Mouse (Mus musculus) liver, embryonic 11.5 days (tissue): ENCODE measurements around the gene Fam69a. TPM values are rescaled to one million over a fixed set of nuclear protein-coding genes. Genes with fewer than 3 reads are reported as not detected.
"Not testable (repeated sequence)": the region's sequence is repeated elsewhere in the genome, so short reads cannot be mapped to it uniquely, and the experiment has no call there.

Experiments used
- ATAC-seq: fragments of 200-750 bp; cut with Nextera tagmentation; replicated peaks from 2 replicates; pipeline ENCODE4 v1.8.0; 2017; ENCODE audit warnings: moderate number of reproducible peaks, mild to moderate bottlenecking, moderate TSS enrichment, moderate library complexity; ENCODE audit not compliant: low FRiP score
- DNase-seq: peaks from one replicate; pipeline ENCODE4 v3.0.0-alpha.2; 2017; ENCODE audit warnings: low spot score
- H3K27ac ChIP-seq: fragments of 300-500 bp; sonication (generic); 2 replicates; pipeline ENCODE4 v1.5.1; 2014; ENCODE audit warnings: mild to moderate bottlenecking, low read depth, low read length, control low read depth
- H3K27me3 ChIP-seq: fragments of 300-500 bp; sonication (generic); replicated peaks from 2 replicates; pipeline ENCODE4 v1.6.1; 2014; ENCODE audit warnings: low read length, mixed read lengths; ENCODE audit not compliant: control insufficient read depth, insufficient read depth
- H3K36me3 ChIP-seq: fragments of 300-500 bp; sonication (generic); 2 replicates; pipeline ENCODE4 v1.6.1; 2014; ENCODE audit warnings: mild to moderate bottlenecking, low read length, moderate library complexity, mixed read lengths; ENCODE audit not compliant: control insufficient read depth, insufficient read depth
- H3K4me1 ChIP-seq: fragments of 300-500 bp; sonication (generic); replicated peaks from 2 replicates; pipeline ENCODE4 v1.6.1; 2014; ENCODE audit warnings: low read length, mixed read lengths; ENCODE audit not compliant: control insufficient read depth, insufficient read depth
- H3K4me2 ChIP-seq: fragments of 300-500 bp; sonication (generic); 2 replicates; pipeline ENCODE4 v1.6.1; 2014; ENCODE audit warnings: mild to moderate bottlenecking, control low read depth, moderate library complexity
- H3K4me3 ChIP-seq: fragments of 300-500 bp; sonication (generic); 2 replicates; pipeline ENCODE4 v1.5.1; 2014; ENCODE audit warnings: low read depth, low read length, control low read depth
- H3K9ac ChIP-seq: fragments of 300-500 bp; sonication (generic); 2 replicates; pipeline ENCODE4 v1.6.1; 2014; ENCODE audit warnings: low read depth, low read length, control low read depth
- H3K9me3 ChIP-seq: fragments of 300-500 bp; sonication (generic); 2 replicates; pipeline ENCODE4 v1.6.1; 2016; ENCODE audit warnings: low read length, inconsistent platforms, mixed read lengths; ENCODE audit not compliant: control insufficient read depth
- WGBS: fragments of 180-500 bp; shearing (Covaris S2); extraction: QIAGEN DNeasy Blood & Tissue Kit; methylation state at CpG from one replicate; pipeline ENCODE4 v1.1.7; 2014; 5-methylcytosine and 5-hydroxymethylcytosine counted together
- polyA plus RNA-seq: library from polyadenylated mRNA; unstranded; fragments of >200 nt; fragmentation: Nextera tagmentation; extraction: Ambion mirVana; gene quantifications from 2 replicates; pipeline ENCODE4 v1.2.1, GENCODE M21; 2014

The Fam69a gene
- 19.5 and 20.6 TPM in 2 replicates for polyA plus RNA-seq

DNA sequence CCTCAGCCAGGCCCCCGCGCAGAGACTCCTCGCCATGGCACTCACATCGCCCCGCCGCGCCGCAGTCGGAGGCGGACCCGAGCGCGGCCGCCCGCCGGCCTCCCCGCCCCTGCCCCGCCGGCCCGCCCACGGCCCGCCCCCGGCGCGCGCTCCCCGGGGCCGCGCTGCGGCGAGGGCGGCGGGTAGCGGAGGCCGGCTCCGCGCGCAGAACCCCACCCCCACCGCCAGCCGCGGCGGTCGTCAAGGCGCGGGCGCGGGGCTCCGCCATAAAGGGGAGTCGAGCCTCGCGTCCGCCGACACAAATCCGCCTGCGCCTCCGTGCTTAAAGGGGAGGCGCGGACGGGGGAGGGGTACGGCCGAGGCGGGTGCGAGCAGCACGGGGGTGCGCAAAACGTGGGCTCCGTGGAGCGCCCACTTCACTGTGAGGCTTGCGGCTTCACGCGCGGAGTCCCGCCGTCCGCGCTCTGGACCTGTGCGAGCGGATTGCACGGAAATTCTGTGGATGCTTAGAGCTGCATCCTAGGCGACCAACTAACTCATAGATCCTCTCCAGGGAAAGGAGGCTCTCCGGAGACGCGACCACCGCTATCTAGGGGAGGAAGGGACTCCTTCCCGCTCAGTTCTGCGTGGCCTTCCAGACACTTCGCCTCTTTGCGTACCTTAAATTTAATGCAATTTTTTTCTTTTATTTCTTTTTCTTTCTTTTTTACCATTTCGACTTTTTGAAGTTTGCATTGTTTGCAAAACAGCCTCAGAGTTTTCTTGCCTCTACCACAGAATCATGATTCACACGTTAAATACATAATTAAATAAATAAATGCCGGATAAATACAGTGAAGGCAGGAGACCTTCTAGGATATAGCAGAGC is at the start of gene Fam69a:
Gene Fam69a (minus strand): TSS at position 119 of the 868 bp plus-strand sequence.
- ATAC-seq = peak; percentile 91
- under 1% methylated on average over 70 of the region's 91 CpGs for WGBS

DNA sequence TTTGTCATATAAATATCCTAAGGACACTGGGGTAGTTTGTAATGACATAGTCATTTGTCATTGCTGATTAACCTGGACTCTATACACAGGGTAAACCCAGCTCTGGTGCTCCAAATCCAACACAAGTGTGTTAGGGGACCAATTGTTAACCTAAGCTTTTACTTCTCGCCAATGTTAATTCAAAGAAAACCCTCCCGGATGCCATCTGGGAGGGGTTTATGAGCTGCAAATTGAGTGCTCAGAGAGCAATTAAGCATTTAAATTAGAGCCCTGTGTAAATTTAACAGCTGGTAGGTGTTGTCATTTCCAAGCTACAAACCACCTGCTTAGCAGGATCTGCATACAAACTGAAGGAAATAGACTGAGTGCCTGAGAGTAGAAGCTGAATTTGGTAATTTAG is 48.6 kb upstream of the Fam69a start:
- no peak overlapping the region for H3K9ac ChIP-seq
- no peaks in the 10 kb centered on the region for H3K9me3 ChIP-seq
- 25% methylated on average over 2 of the region's 2 CpGs for WGBS
- H3K27ac ChIP-seq = no peak overlapping the region
- ATAC-seq = no peak
- no peak for DNase-seq
- H3K4me1 ChIP-seq = no peaks in the 10 kb centered on the region
- H3K27me3 ChIP-seq = no peaks in the 10 kb centered on the region
- no peak overlapping the region for H3K4me3 ChIP-seq
- no peak overlapping the region for H3K4me2 ChIP-seq
- no peaks in the 10 kb centered on the region for H3K36me3 ChIP-seq

More for the DNA sequence above, at the start of gene Fam69a:
- DNase-seq = peak; percentile 88
- peak within 1 kb of the TSS; percentile 90 for H3K27ac ChIP-seq
- H3K27me3 ChIP-seq = no peaks in the 10 kb centered on the region
- no peaks in the 10 kb centered on the region for H3K9me3 ChIP-seq
- peaks cover 16% of the 10 kb centered on the region for H3K4me1 ChIP-seq
- H3K4me2 ChIP-seq = peak within 1 kb of the TSS; percentile 79
- no peaks in the 10 kb centered on the region for H3K36me3 ChIP-seq
- H3K9ac ChIP-seq = peak within 1 kb of the TSS; percentile 88
- H3K4me3 ChIP-seq = peak within 1 kb of the TSS; percentile 85

DNA sequence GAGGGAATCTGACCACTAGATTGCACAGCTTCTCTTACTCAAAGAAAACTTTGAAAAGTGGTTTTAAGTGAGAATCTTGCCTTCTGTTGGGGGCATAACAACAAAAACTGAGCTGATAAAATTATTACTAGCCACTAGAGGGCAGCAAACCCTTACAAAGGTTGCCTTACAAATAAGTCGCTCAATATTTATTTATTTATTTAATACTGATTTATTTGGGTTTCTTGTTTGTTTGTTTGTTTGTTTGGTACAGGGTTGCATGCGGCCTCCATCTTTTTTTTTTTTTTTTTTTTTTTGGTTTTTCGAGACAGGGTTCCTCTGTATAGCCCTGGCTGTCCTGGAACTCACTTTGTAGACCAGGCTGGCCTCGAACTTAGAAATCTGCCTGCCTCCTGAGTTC is 47.3 kb upstream of the Fam69a start:
- Histone ChIP-seq H3K4me3 (no peak overlapping the region), H3K36me3 (no peaks in the 10 kb centered on the region), H3K9ac (no peak overlapping the region), H3K4me2 (no peak overlapping the region), H3K27me3 (no peaks in the 10 kb centered on the region), H3K9me3 (no peaks in the 10 kb centered on the region), H3K27ac (no peak overlapping the region), H3K4me1 (peaks cover 2% of the 10 kb centered on the region)
- ATAC-seq (no peak), DNase-seq (no peak)
- WGBS = 24% methylated on average over 4 of the region's 4 CpGs

DNA sequence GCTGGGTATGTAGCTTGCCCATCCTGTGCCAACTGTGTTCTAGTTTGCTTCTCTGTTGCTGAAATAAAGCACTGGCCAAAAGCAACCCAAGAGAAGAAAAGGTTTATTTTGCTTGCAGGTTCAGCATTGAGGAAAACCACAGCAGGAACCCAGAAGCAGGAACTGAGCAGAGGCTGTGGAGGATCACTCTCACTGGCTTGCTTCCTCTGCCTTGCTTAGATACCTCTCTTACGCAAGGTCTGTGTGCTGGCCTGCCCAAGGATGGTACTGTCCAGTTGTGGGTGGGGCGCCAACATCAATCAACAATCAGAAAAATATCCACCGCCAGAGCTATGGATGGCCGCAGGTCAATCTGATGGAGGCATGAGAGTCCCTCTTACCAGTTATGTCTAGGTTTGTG is 44.4 kb upstream of the Fam69a start:
- H3K4me1 ChIP-seq = peaks cover 2% of the 10 kb centered on the region
- no peaks in the 10 kb centered on the region for H3K27me3 ChIP-seq
- DNase-seq (no peak), ATAC-seq (no peak)
- H3K9me3 ChIP-seq = no peaks in the 10 kb centered on the region
- no peak overlapping the region for H3K9ac ChIP-seq
- H3K36me3 ChIP-seq = no peaks in the 10 kb centered on the region
- no peak overlapping the region for H3K4me3 ChIP-seq
- no peak overlapping the region for H3K27ac ChIP-seq
- WGBS = 74% methylated on average over 4 of the region's 4 CpGs
- no peak overlapping the region for H3K4me2 ChIP-seq

DNA sequence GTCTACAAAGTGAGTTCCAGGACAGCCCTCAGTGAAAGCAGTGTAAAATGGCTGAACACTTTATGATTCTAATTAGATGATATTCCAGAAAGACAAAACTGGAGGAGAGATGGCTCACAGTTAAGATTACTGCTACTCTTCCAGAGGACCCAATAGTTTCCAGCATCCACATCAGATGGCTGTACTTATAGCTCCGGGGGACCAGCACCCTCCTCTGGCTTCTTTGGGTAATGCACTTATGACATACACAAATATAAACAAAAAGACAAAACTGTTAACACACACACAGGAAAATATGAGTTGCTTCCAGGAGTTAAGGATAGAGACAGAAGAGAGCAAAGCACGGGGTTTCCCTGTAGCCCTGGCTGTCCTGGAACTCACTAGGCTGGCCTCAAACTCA is 43.1 kb upstream of the Fam69a start:
- 72% methylated on average over 2 of the region's 2 CpGs for WGBS
- ATAC-seq = no peak
- Histone ChIP-seq H3K9me3 (no peaks in the 10 kb centered on the region), H3K4me3 (no peak overlapping the region), H3K27me3 (no peaks in the 10 kb centered on the region), H3K36me3 (no peaks in the 10 kb centered on the region), H3K9ac (no peak overlapping the region), H3K4me2 (no peak overlapping the region), H3K4me1 (peaks cover 2% of the 10 kb centered on the region), H3K27ac (no peak overlapping the region)
- no peak for DNase-seq

DNA sequence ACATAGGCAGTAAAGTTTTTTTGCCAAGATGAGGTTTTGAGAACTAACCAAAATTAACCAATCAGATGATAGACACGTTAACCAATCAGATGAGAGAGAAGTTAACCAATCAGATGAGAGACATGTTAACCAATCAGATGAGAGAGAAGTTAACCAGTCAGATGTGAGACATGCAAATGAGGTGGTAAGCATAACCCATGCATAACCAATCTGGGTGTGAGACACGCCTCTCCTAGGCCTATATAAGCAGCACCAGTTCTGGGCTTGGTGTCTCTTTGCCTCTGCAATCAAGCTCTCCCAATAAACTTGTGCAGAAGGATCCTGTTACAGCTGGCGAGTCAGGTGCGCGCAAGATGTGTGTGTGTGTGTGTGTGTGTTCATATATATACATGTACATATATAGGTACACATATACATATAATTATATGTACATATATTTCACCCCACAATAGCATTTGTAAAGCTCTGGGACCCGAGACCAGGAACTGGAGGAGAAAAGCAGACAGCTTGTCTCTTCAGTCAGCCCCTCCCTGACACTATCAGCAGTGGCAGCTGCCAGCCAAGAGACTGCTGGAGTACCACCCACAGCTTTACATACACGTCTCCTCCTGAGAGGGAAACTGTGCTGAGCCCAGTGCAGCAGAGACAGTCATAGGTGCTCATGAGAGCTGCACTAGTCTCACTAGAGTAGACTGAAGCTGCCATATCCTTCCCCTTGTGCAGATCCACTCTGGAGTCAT is 42.1 kb upstream of the Fam69a start:
- H3K27me3 ChIP-seq, H3K9me3 ChIP-seq, H3K4me3 ChIP-seq, H3K4me1 ChIP-seq, H3K9ac ChIP-seq, H3K36me3 ChIP-seq, H3K4me2 ChIP-seq, DNase-seq, H3K27ac ChIP-seq: not testable (repeated sequence)
- ATAC-seq = peak; percentile 89
- WGBS = 79% methylated on average over 7 of the region's 7 CpGs

DNA sequence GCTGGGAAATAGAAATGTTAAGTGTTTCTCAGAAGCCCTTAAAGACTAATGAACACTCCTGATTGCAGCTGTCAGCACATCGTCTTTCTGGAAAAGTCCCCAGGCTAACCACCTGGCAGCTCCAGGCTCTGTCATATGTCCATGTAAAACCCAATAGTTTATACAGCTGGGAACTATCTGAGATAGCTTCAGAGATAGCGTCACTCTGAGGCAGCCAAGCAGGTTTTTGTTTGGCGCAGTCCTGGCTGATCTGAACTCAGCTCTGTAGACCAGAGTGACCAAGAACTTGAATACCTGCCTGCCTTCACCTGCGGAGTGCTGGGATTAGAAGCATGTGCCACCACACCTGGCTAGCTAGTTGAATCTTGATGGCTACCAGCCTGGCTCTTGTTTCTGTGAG is 41.3 kb upstream of the Fam69a start:
- no peak overlapping the region for H3K4me3 ChIP-seq
- ATAC-seq (no peak), DNase-seq (no peak)
- peaks cover 2% of the 10 kb centered on the region for H3K4me1 ChIP-seq
- H3K27me3 ChIP-seq = no peaks in the 10 kb centered on the region
- no peak overlapping the region for H3K9ac ChIP-seq
- H3K4me2 ChIP-seq = no peak overlapping the region
- H3K27ac ChIP-seq = no peak overlapping the region
- no peaks in the 10 kb centered on the region for H3K9me3 ChIP-seq
- H3K36me3 ChIP-seq = no peaks in the 10 kb centered on the region
- WGBS = 83% methylated on average over 4 of the region's 4 CpGs

DNA sequence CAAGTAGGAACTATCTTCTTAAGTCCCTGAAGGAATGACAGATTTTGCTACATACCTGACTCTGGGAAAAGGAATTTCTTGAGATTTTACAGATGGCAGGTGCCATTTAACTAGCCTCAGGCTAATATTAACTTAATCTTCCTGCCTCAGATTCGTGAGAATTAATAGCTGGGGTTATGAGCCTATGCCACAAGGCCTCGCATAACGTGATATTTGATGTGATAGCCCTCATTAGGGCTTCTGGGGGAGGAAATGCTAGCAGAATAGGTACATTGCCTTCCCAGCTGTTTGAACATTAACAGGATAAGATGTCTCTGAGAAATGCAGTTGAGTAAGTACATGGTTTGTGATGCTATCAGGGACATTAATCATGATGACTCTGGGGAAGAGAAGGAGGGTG is 34.5 kb upstream of the Fam69a start:
- Histone ChIP-seq H3K36me3 (no peaks in the 10 kb centered on the region), H3K4me3 (no peak overlapping the region), H3K27ac (no peak overlapping the region), H3K9me3 (no peaks in the 10 kb centered on the region), H3K27me3 (no peaks in the 10 kb centered on the region), H3K9ac (no peak overlapping the region), H3K4me1 (no peaks in the 10 kb centered on the region), H3K4me2 (no peak overlapping the region)
- 75% methylated on average over 3 of the region's 3 CpGs for WGBS
- DNase-seq (no peak), ATAC-seq (no peak)
